Mouse (Mus musculus): ENCODE measurements at regions not wholly inside any gene's neighbourhood (a gene's known extent, or its start where the extent isn't known, plus 50 kb on each side); places are given as distances from the start of the nearest gene placed in this dataset.

DNA sequence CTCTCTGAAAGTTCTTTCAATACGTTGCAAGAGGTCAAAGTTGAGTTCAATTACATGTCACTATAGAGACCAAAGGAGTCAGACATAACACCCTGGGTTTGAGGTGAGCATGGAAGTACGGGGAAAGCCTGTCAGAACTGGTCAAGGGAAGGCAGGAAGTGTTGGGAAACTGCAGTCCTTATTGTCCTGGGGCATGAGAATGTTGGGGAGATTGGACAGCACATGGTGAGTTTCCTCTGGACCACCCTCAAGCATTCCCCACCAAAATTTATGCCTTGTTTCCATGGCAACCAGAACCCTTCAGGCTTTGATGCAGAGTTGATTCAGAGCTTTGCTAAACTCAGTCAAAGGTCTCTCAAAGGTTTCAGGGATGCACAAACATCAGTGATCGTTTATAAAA lies 276.5 kb downstream of the Basp1 start:
- intact Hi-C loops (cut with DNase I), result loop anchor here (10.0 kb wide), 1 partner anchor 278 kb away; the partner anchor contains the start of gene Basp1
- no peak for DNase-seq (ENCODE audit: low spot score in 2 of 2)

DNA sequence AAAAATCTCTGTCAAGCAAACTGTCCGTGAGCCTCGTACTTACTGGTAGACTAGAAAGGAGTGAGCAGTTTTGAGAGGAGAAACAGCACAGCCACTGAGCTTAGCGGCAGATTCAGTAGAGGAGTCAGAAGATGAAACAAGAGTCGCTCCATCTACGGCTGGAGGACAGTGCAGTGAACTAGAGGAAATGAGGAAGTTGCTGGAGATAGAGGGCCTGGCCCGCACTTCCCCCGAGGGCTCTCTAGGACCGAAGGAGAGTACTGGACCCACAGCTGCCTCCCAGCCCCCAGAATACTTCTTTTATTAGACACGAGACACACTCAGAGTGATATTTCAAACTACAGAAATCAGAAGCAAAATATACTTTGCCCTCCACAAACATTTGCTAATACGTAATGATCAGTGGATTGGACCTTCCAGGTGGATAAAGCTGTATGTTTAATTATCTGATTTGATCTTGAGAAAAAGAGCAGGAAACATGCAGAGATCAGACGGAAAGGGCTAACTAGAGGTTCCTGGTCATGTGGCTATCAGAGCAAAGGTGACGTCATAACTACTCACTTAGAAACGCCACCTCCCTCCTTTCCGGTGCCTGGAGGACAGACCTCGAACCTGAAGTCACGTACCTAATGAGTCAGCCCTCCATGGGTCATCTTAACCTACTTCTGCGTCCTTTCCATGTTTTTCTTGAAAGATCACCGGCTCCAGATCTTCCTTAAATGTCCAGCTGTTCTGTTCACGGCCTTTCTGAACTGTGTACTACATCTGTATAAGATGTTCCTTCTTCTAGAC lies 277.9 kb downstream of the Basp1 start:
- intact Hi-C loops (cut with DNase I), result loop anchor here (10.0 kb wide), 1 partner anchor 279 kb away; the partner anchor contains the start of gene Basp1
- no peak for DNase-seq (ENCODE audit: low spot score in 2 of 2)

DNA sequence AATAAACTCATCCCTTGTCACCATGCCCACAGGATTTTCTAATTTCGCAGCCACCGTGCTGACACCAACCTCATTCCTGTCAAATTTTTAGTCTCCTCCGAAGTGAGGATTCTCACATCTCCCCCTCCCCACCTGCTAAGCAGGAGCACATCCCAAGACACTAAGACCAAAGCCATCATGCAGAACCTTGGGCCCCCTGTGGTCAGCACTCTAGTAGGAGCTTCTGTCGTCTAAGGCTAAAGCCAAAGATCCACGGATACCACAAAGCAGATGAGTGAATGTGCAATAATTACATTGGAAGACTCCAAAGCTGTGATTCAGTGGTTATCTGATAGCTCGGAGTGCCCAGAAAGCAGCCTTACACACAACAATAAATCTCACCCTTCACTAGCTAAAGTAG lies 283.5 kb downstream of the Basp1 start:
- intact Hi-C loops (cut with DNase I), result loop anchor here (10.0 kb wide), 1 partner anchor 285 kb away; the partner anchor contains the start of gene Basp1
- no peak for DNase-seq (ENCODE audit: low spot score in 2 of 2)

DNA sequence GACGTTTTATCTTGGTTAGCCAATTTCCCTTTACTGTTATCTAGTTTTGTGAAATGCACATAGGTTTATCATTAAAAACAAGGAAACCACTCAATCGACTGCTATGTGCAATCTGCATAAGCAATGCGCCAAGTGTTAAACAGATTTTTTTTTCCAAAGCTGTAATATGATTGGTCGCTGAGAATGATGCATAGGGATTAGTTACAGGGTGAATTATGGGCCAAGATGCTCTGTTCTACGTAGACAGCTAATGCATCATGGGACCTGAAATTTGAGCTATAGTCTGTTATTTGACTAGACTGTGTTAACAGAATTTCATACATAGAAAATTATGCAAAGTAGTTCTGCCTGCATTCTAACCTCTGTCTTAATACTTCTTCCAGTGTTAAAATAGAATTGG lies 284.0 kb downstream of the Basp1 start:
- DNase-seq (ENCODE audit: low spot score in 2 of 2), result no peak

DNA sequence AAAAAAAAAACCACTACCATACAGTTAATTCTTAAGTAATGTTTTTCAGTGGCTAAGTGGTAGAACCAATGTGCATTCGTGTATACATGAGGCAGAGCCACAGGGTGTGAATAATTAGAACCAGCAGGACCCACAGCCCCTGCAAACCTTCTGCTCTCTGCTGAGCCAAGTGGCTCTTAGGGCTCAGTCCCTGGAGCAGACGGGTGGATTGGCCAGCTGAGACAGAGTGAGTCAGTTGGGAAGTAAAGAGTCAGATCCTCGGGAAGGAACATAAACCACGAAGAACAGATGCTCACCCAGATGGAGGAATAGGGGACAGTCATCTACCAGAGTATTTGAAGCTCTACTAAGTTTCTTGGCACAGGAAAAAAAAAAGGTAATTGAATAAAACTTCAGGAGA lies 293.1 kb downstream of the Basp1 start:
- peak; percentile 22 to 25 for DNase-seq (ENCODE audit: low spot score in 2 of 2)
- intact Hi-C loops (cut with DNase I), result no loop called here

More for the DNA sequence above, 284.0 kb downstream of the Basp1 start:
- intact Hi-C loops (cut with DNase I), result no loop called here

DNA sequence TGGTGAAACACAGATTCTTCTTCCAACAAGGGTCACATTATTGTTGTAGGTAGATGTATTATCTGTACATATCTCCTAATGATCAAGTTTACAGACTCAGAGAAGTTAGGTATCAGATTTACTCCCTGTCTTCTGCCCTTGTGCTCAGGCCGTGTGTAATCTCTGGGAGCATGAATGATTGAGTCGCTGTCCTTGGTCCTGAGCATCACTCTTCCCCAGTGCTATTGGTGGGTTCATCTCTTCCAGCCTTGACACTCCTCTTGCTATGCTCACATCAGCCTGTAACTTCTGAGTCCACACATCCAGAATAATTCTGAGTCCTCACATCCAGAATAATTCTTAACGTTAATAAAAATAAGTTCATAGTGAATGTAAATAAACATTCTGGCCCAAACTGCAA lies 295.6 kb downstream of the Basp1 start:
- DNase-seq (ENCODE audit: low spot score in 2 of 2), result no peak
- intact Hi-C loops (cut with DNase I), result no loop called here

GRCm38 (mm10) chr15:25102727-25103126 lies 310.8 kb downstream of the Basp1 start:
- intact Hi-C loops (cut with DNase I), result no loop called here
- DNase-seq (ENCODE audit: low spot score in 2 of 2), result no peak

DNA sequence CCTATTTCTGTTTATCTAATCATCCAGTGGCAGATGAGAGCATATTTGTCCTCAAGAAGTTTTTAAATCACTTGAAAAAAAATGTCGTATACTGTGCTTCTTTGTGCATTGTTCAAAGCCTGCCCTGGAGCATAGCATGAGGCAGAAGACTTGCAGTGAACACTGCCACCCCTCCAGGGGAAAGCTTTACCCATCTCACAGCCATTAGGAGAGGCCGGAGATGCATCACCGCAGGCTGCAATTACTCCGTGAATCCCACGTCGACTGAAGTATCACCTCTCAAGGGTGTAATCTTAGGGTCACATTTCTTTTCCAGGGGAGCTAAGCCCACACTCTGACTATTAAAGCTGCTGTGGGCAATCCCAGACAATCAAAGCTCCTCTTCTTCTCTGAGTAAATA lies 319.8 kb downstream of the Basp1 start:
- no peak for DNase-seq (ENCODE audit: low spot score in 2 of 2)
- intact Hi-C loops (cut with DNase I), result no loop called here

GRCm38 (mm10) chr15:25069701-25070100 lies 343.9 kb downstream of the Basp1 start:
- intact Hi-C loops (cut with DNase I), result no loop called here
- DNase-seq (ENCODE audit: low spot score in 2 of 2), result no peak

GRCm38 (mm10) chr15:25059347-25059746 lies 354.2 kb downstream of the Basp1 start:
- intact Hi-C loops (cut with DNase I), result no loop called here
- no peak for DNase-seq (ENCODE audit: low spot score in 2 of 2)

DNA sequence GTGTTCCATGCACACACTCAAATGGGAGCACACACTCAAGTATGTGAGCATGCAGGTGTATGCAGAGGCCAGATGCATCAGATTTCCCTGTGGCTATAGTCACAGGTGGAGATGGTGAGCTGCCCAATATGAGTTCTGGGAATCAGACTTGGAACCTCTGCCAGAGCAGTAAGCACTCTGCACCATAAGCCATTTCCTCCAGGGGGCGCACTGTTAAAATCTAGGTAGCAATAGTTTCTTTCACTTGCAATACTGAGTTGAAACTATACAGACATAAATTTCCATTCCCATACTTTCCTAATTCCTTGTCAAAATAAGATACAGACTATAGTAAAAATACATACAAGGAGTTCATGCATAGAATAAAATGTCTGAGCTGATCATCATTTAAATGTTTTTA lies 365.7 kb downstream of the Basp1 start:
- intact Hi-C loops (cut with DNase I), result loop anchor here (5.0 kb wide), 1 partner anchor 364 kb away; the partner anchor contains the start of gene Basp1

GRCm38 (mm10) chr15:25046514-25047138 lies 366.9 kb downstream of the Basp1 start:
- intact Hi-C loops (cut with DNase I), result loop anchor here (5.0 kb wide), 1 partner anchor 366 kb away; the partner anchor contains the start of gene Basp1
- DNase-seq (ENCODE audit: low spot score in 2 of 2), result no peak

More for the DNA sequence above, 365.7 kb downstream of the Basp1 start:
- DNase-seq (ENCODE audit: low spot score in 2 of 2), result no peak

- DNase-seq (ENCODE audit: low spot score in 2 of 2), result no peak
- intact Hi-C loops (cut with DNase I), result no loop called here
These were observed 377.3 kb downstream of the Basp1 start for GRCm38 (mm10) chr15:25036231-25036630.

GRCm38 (mm10) chr15:25027865-25028264 lies 385.7 kb downstream of the Basp1 start:
- intact Hi-C loops (cut with DNase I), result loop anchor here (5.0 to 10.0 kb wide), 2 partner anchors 337 to 384 kb away; partner anchors contain the start of gene Basp1

GRCm38 (mm10) chr15:25026786-25027461 lies 386.6 kb downstream of the Basp1 start:
- intact Hi-C loops (cut with DNase I), result loop anchor here (5.0 to 10.0 kb wide), 2 partner anchors 338 to 385 kb away; partner anchors contain the start of gene Basp1
- DNase-seq (ENCODE audit: low spot score in 2 of 2), result peak; percentile 52 to 58

More at GRCm38 (mm10) chr15:25027865-25028264, 385.7 kb downstream of the Basp1 start:
- DNase-seq (ENCODE audit: low spot score in 2 of 2), result no peak

DNA sequence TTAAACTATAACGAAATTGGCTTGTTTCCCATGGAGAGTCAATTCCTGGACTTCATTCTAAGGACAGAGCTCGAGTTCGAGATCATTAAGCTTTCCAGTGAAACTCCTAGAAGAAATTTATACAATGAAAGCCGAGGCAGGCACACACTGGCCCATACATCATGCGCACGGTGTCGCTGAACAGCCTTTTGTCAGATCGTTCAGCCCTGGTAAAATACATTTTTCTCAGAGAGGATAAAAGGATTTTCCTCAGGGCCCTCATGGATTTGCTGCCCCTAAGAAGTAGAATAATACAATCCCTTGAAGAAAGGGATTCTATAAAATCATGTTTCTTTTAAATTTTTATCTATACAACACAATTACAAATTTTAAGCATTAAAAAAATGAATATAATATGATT lies 387.2 kb downstream of the Basp1 start:
- no peak for DNase-seq (ENCODE audit: low spot score in 2 of 2)
- intact Hi-C loops (cut with DNase I), result loop anchor here (5.0 to 10.0 kb wide), 2 partner anchors 338 to 386 kb away; partner anchors contain the start of gene Basp1

GRCm38 (mm10) chr15:25020916-25021315 lies 392.6 kb downstream of the Basp1 start:
- DNase-seq (ENCODE audit: low spot score in 2 of 2), result no peak
- intact Hi-C loops (cut with DNase I), result loop anchor here (10.0 kb wide), 1 partner anchor 344 kb away; no protein-coding TSS in a partner anchor

GRCm38 (mm10) chr15:25019352-25019941 lies 394.1 kb downstream of the Basp1 start:
- intact Hi-C loops (cut with DNase I), result no loop called here
- DNase-seq (ENCODE audit: low spot score in 2 of 2), result no peak

DNA sequence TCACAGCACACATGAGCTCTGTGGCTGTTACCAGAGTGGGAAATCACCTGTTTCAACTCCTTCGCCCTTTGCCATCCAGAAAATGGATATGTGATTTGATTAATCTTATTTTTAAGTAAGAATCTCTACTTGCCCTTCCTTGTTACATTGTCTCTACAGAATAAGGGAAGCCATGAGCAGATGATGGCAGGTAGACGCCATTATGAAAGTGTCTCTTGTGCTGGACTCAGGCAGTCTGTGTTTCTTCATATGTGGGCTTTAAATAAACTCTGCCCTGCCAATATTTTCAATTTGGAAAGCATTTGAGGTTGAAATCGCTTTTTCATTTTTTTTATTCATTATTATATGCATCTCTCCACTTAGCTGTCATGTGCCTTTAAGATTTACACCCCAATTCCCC lies 394.6 kb downstream of the Basp1 start:
- DNase-seq (ENCODE audit: low spot score in 2 of 2), result no peak
- intact Hi-C loops (cut with DNase I), result no loop called here

DNA sequence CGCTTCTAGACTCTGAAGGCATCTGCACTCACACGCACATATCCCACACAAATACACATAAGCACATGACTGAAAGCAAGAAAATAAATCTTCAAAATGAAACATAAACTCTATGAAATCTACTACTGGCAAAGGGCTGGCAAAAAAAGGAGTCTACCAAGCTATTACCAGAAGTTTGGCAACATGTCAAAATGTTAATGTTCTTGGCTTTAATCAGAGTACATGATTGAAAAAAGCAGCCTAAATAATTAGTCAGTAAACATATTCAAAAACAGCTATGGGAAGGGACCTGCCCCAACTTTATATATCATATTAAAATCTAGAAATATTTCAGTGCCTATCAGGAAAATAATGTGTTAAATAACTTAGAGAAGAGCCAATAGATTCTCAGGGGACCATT lies 405.8 kb downstream of the Basp1 start:
- intact Hi-C loops (cut with DNase I), result no loop called here
- no peak for DNase-seq (ENCODE audit: low spot score in 2 of 2)
